Mouse (Mus musculus): Measurements from ENCODE around the gene Capn1.

GRCm38 (mm10) chr19:6046294-6047153 lies 30.8 kb upstream of the Capn1 start, which contains the start of gene Syvn1:
- no peak for TF ChIP-seq CTCF (IDR thresholded peaks at IDR 0.05; ENCODE audit: insufficient read depth, low read length)
- TF ChIP-seq POLR2A (IDR thresholded peaks at IDR 0.05; ENCODE audit: borderline replicate concordance, extremely low read depth, low read depth, low read length), result peak; percentile 80

All from lung, adult 2 months (tissue).